Mouse (Mus musculus): ENCODE data around the gene Stub1.

GRCm38 (mm10) chr17:25837533-25837932 lies 4.3 kb upstream of the Stub1 start:
- TF ChIP-seq CTCF (IDR thresholded peaks at IDR 0.05; ENCODE audit: low read depth) (no peak), EP300 (IDR thresholded peaks at IDR 0.05; ENCODE audit: low read depth) (no peak)
